Mouse (Mus musculus): ENCODE measurements around the gene Slc13a5.

The Slc13a5 gene

DNA sequence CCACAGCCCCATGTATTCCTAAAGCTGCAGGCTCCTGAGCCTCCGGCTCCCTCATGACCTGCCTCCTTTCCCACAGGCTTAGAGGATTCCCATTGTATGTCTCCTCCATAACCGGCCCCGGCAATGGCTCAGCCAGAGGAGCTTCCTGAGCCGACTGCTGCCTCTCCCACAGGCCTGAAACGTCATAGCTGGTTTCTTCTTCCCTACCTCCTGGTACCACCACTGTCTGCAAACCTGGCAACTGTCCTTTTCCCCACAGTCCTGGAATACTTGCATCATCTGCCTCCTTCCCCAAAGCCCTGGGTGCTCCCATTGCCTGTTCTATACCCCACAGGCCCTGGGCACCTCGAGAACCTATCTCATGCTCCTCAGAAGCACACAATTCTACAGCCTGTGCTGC, 61.8 kb downstream of the Slc13a5 start:
- DNase-seq (ENCODE audit: low spot score) = no peak

DNA sequence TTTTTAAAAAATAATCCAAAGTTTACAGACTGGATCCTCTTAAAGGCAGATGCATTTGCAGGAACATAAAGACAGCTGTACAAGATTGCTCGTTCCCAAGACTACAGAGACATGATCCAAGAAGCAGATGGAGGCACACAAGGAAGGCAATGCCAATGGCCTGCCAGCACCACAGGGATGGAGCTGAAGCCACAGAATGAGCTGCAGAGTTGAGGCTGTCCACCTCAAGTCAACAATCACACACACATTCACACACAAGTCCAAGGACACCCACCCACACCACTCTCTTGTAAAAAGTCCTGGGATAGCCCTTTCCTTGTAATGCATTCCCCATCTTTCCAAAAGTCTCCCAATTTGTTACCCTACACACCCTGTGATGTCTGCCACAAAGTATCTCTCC, 63.6 kb downstream of the Slc13a5 start:
- DNase-seq (ENCODE audit: low spot score) = no peak

DNA sequence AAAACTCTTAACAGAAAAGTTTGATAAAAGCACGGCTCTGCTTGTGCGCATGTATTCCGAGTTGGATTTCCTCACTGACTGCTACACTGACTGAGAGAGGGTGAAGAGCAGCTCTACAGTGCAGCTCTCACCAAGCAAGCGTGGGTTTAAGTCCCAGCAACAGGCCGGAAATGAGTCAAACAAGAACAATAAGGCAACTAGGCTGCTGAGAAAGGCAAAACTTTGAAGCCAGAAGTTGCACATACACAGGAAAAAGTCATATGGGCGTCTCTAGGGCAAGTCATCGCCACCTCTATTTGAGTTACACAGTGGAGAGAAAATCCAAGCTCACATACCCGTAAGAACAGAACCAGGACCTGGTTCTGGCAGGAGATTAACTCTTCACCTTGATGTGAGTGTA, 70.5 kb downstream of the Slc13a5 start:
- no peak for DNase-seq (ENCODE audit: low spot score)

DNA sequence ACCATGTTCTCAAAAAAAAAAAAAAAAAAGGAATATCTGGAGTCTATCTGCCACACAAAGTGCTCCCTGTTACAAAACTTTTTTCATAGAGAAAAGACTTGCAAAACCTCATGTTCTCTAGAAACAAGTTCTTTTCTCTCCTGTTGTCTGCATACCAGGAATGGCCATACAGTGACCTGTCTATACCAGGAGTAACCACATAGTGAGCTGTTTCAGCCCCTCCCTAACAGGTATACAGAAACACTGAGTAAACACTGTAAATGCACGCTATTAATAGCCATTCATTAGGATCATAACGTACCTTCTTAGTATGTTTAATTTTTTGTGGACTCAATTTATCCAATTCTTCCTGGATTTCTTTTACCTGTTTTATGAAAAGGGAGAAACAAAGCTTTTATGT, 72.8 kb downstream of the Slc13a5 start:
- DNase-seq (ENCODE audit: low spot score) = no peak
